Mouse (Mus musculus) forebrain, embryonic 15.5 days (tissue): ENCODE results near the gene Zcchc2. TPM values are rescaled to one million over a fixed set of nuclear protein-coding genes. Genes with fewer than 3 reads are reported as not detected.
A peak's percentile ranks its signal among the peaks of the same experiment; 100 is the strongest.

Experiments used
- ATAC-seq: fragments of 200-750 bp; cut with Nextera tagmentation; replicated peaks from 2 replicates; pipeline ENCODE4 v1.8.0; 2017; ENCODE audit warnings: mild to moderate bottlenecking, moderate TSS enrichment, moderate library complexity
- H3K27ac ChIP-seq: fragments of 300-500 bp; sonication (generic); replicated peaks from 2 replicates; pipeline ENCODE4 v1.5.1; 2015; ENCODE audit warnings: mild to moderate bottlenecking, inconsistent platforms
- H3K27me3 ChIP-seq: fragments of 300-500 bp; sonication (generic); 2 replicates; pipeline ENCODE4 v1.6.1; 2015; ENCODE audit warnings: inconsistent platforms
- H3K36me3 ChIP-seq: fragments of 300-500 bp; sonication (generic); 2 replicates; pipeline ENCODE4 v1.6.1; 2015; ENCODE audit warnings: mild to moderate bottlenecking, inconsistent platforms
- H3K4me1 ChIP-seq: fragments of 300-500 bp; sonication (generic); 2 replicates; pipeline ENCODE4 v1.6.1; 2015; ENCODE audit warnings: inconsistent platforms
- H3K4me2 ChIP-seq: fragments of 300-500 bp; sonication (generic); replicated peaks from 2 replicates; pipeline ENCODE4 v1.6.1; 2015; ENCODE audit warnings: mild to moderate bottlenecking, inconsistent platforms
- H3K4me3 ChIP-seq: fragments of 300-500 bp; sonication (generic); 2 replicates; pipeline ENCODE4 v1.5.1; 2015; ENCODE audit warnings: mild to moderate bottlenecking, inconsistent platforms
- H3K9ac ChIP-seq: fragments of 300-500 bp; sonication (generic); replicated peaks from 2 replicates; pipeline ENCODE4 v1.6.1; 2015; ENCODE audit warnings: mild to moderate bottlenecking, inconsistent platforms
- H3K9me3 ChIP-seq: fragments of 300-500 bp; sonication (generic); 2 replicates; pipeline ENCODE4 v1.6.1; 2016; ENCODE audit warnings: inconsistent platforms
- WGBS: fragments of 180-500 bp; shearing (Covaris S2); methylation state at CpG from one replicate; pipeline ENCODE4 v1.1.7; 2015; ENCODE audit warnings: mixed read lengths; 5-methylcytosine and 5-hydroxymethylcytosine counted together
- polyA plus RNA-seq: library from polyadenylated mRNA; unstranded; fragments of >200 nt; fragmentation: Nextera tagmentation; extraction: Ambion mirVana; gene quantifications from 2 replicates; pipeline ENCODE4 v1.2.1, GENCODE M21; 2015

Gene Zcchc2
- polyA plus RNA-seq, 1 experiment from 2014 or later, result 1.6 TPM

DNA sequence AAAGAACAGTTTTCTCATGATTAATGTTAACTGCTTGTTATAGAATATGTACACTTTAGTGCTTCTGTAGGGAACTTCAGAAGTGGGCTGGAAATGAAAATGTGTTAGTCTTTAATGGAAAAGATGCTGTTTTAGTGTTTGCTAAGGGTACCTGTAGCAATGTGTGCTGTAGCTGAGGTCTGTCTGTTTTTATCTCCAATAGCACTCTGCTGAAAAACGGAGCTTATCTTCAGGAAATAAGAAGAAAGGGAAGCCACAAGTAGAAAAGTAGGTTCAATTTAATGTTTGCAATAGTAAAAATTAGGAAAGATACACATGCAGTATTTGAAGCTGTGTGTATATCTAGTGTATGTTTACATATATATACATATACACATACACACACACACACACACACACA, 32.8 kb downstream of the Zcchc2 start:
- 90% methylated on average over 1 of the region's 1 CpGs for WGBS
- Histone ChIP-seq H3K9me3 (no peaks in the 10 kb centered on the region), H3K4me2 (no peak overlapping the region), H3K27me3 (no peaks in the 10 kb centered on the region), H3K4me3 (no peak overlapping the region), H3K4me1 (no peaks in the 10 kb centered on the region), H3K36me3 (peaks cover 8% of the 10 kb centered on the region), H3K27ac (no peak overlapping the region), H3K9ac (no peak overlapping the region)
- no peak for ATAC-seq

- Histone ChIP-seq H3K4me1 (no peaks in the 10 kb centered on the region), H3K4me2 (no peak overlapping the region), H3K4me3 (no peak overlapping the region), H3K9ac (no peak overlapping the region), H3K27me3 (no peaks in the 10 kb centered on the region), H3K27ac (no peak overlapping the region), H3K9me3 (no peaks in the 10 kb centered on the region), H3K36me3 (peaks cover 12% of the 10 kb centered on the region)
- no peak for ATAC-seq
- 96% methylated on average over 2 of the region's 2 CpGs for whole genome bisulfite sequencing
These were observed 34.0 kb downstream of the Zcchc2 start for GRCm38 (mm10) chr1:106024254-106024653.

GRCm38 (mm10) chr1:106024778-106025177, 34.6 kb downstream of the Zcchc2 start:
- Histone ChIP-seq H3K9me3 (no peaks in the 10 kb centered on the region), H3K4me1 (no peaks in the 10 kb centered on the region), H3K9ac (no peak overlapping the region), H3K27me3 (no peaks in the 10 kb centered on the region), H3K27ac (no peak overlapping the region), H3K4me3 (no peak overlapping the region), H3K4me2 (no peak overlapping the region), H3K36me3 (peaks cover 12% of the 10 kb centered on the region)
- 92% methylated on average over 3 of the region's 3 CpGs for WGBS
- no peak for ATAC-seq

- Histone ChIP-seq H3K4me1 (no peaks in the 10 kb centered on the region), H3K4me2 (no peak overlapping the region), H3K4me3 (no peak overlapping the region), H3K27me3 (no peaks in the 10 kb centered on the region), H3K27ac (no peak overlapping the region), H3K9me3 (no peaks in the 10 kb centered on the region), H3K9ac (no peak overlapping the region), H3K36me3 (peaks cover 6% of the 10 kb centered on the region; the same call in 1 of the 2 replicates)
- ATAC-seq, result no peak
- 92% methylated on average over 15 of the region's 15 CpGs for WGBS
These were observed 39.6 kb downstream of the Zcchc2 start for GRCm38 (mm10) chr1:106029769-106030168.

DNA sequence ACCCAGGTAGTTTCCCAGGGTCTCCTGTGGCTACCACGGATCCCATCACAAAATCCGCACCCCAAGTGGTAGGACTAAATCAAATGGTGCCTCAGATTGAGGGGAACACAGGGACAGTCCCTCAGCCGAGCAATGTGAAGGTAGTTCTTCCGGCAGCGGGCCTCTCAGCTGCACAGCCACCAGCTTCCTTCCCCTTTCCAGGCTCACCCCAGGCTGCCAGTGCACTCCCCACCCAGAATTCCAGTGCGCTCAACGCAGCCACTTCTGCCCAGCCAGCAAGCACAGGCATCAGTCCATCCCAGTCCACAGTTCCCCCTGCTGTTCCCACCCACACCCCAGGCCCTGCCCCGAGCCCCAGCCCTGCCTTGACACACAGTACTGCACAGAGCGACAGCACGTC, 40.1 kb downstream of the Zcchc2 start:
- no peaks in the 10 kb centered on the region for H3K9me3 ChIP-seq
- H3K4me1 ChIP-seq, result no peaks in the 10 kb centered on the region
- no peak overlapping the region for H3K4me2 ChIP-seq
- no peak for ATAC-seq
- 90% methylated on average over 10 of the region's 10 CpGs for WGBS
- H3K4me3 ChIP-seq, result no peak overlapping the region
- H3K27me3 ChIP-seq, result no peaks in the 10 kb centered on the region
- no peak overlapping the region for H3K9ac ChIP-seq
- peaks cover 6% of the 10 kb centered on the region; the same call in 1 of the 2 replicates for H3K36me3 ChIP-seq
- no peak overlapping the region for H3K27ac ChIP-seq

- no peak overlapping the region for H3K4me2 ChIP-seq
- H3K36me3 ChIP-seq, result peaks cover 6% of the 10 kb centered on the region; the same call in 1 of the 2 replicates
- no peaks in the 10 kb centered on the region for H3K4me1 ChIP-seq
- H3K4me3 ChIP-seq, result no peak overlapping the region
- H3K27ac ChIP-seq, result no peak overlapping the region
- ATAC-seq, result no peak
- H3K9ac ChIP-seq, result no peak overlapping the region; the same call in 1 of the 2 replicates
- 90% methylated on average over 2 of the region's 2 CpGs for WGBS
- no peaks in the 10 kb centered on the region for H3K27me3 ChIP-seq
- no peaks in the 10 kb centered on the region for H3K9me3 ChIP-seq
These were observed 40.7 kb downstream of the Zcchc2 start for GRCm38 (mm10) chr1:106030886-106031285.

DNA sequence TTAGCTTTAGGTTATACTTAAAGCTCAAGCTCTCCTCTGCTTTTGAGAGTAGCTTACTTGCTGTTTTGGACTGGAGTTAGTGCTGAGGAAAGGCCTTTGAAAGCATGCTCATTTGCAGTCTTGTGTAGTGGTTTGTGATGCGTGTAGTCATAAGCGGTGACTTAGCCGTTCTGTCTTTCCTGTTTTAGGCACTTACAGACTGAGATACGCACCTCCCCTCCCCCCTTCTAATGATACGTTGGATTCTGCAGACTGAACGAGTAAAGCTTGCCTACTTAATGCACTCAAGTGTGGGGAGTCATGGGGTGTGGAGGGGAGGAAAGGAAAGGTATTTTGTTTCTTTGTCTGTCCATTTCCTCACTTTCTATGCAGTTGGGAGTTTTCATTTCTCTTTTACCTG, 41.7 kb downstream of the Zcchc2 start:
- Histone ChIP-seq H3K27me3 (no peaks in the 10 kb centered on the region), H3K27ac (no peak overlapping the region), H3K36me3 (peaks cover 6% of the 10 kb centered on the region; the same call in 1 of the 2 replicates), H3K4me2 (no peak overlapping the region), H3K9me3 (no peaks in the 10 kb centered on the region), H3K4me1 (no peaks in the 10 kb centered on the region), H3K9ac (no peak overlapping the region), H3K4me3 (no peak overlapping the region)
- WGBS, result 49% methylated on average over 6 of the region's 6 CpGs
- no peak for ATAC-seq

DNA sequence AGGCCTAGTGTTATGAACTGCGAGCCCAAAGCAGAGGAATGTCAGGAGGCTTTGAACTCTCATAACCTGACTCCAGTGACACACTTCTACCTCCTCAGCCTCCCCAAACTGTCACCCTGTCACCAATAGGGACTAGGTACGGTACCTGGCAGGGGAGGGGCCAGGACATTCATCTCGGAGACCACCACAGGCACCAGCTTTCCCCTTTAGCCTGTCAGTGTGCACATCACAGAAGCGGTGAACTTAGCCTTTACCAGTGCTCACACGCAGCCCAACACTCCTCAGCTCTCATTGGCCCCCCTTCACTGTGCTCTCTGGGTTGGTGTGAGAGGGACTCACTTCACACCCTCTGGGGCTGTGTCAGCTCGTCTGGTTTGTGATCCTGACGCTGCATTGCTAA, 44.6 kb downstream of the Zcchc2 start:
- ATAC-seq, result no peak
- no peaks in the 10 kb centered on the region for H3K36me3 ChIP-seq

GRCm38 (mm10) chr1:106036861-106037599, 46.8 kb downstream of the Zcchc2 start:
- Histone ChIP-seq H3K4me2 (no peak overlapping the region), H3K9me3 (no peaks in the 10 kb centered on the region), H3K36me3 (no peaks in the 10 kb centered on the region), H3K9ac (no peak overlapping the region), H3K4me1 (0 out of 2 replicates have a peak, but pooled peaks cover 3% of the 10 kb centered on the region), H3K27ac (no peak overlapping the region), H3K4me3 (no peak overlapping the region), H3K27me3 (no peaks in the 10 kb centered on the region)
- WGBS, result 61% methylated on average over 19 of the region's 19 CpGs
- ATAC-seq, result peak; percentile 78

More for the DNA sequence above, 44.6 kb downstream of the Zcchc2 start:
- Histone ChIP-seq H3K27ac (no peak overlapping the region), H3K4me3 (no peak overlapping the region), H3K27me3 (no peaks in the 10 kb centered on the region), H3K9me3 (no peaks in the 10 kb centered on the region), H3K4me2 (no peak overlapping the region), H3K9ac (no peak overlapping the region), H3K4me1 (0 out of 2 replicates have a peak, but pooled peaks cover 3% of the 10 kb centered on the region)
- 75% methylated on average over 7 of the region's 7 CpGs for WGBS

- Histone ChIP-seq H3K4me3 (no peak overlapping the region), H3K4me2 (no peak overlapping the region), H3K36me3 (no peaks in the 10 kb centered on the region), H3K9ac (no peak overlapping the region), H3K4me1 (peaks cover 6% of the 10 kb centered on the region; the same call in 1 of the 2 replicates), H3K9me3 (no peaks in the 10 kb centered on the region), H3K27me3 (no peaks in the 10 kb centered on the region), H3K27ac (no peak overlapping the region)
- 72% methylated on average over 6 of the region's 6 CpGs for WGBS
- no peak for ATAC-seq
These were observed 49.1 kb downstream of the Zcchc2 start for GRCm38 (mm10) chr1:106039326-106039725.

DNA sequence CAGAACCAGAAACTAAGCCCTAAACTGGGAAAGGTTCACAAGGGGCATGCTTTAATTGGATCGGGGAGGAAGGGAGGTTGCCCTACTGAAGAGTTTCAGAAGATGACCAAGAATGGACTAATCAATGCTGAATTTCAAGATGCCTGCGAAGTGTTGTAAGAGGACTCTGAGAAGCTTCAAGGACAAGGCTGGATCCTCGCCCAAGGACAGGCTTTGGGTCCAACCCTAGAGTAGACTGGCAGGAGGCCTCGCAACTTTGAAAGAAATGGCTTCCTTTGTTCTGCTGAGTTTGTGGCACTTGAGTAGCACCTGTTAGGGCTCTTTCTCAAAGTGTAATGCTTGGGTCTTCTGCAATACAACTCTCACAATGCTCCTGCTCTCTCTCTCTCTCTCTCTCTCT, 50.1 kb downstream of the Zcchc2 start:
- Histone ChIP-seq H3K9me3 (no peaks in the 10 kb centered on the region), H3K36me3 (no peaks in the 10 kb centered on the region), H3K9ac (no peak overlapping the region), H3K27ac (no peak overlapping the region), H3K4me2 (no peak overlapping the region), H3K27me3 (no peaks in the 10 kb centered on the region), H3K4me1 (peaks cover 6% of the 10 kb centered on the region; the same call in 1 of the 2 replicates), H3K4me3 (no peak overlapping the region)
- 88% methylated on average over 4 of the region's 4 CpGs for WGBS
- ATAC-seq, result no peak

GRCm38 (mm10) chr1:106042221-106042620, 52.0 kb downstream of the Zcchc2 start:
- Histone ChIP-seq H3K36me3 (no peaks in the 10 kb centered on the region), H3K9me3 (no peaks in the 10 kb centered on the region), H3K27ac (no peak overlapping the region), H3K4me1 (peaks cover 6% of the 10 kb centered on the region; the same call in 1 of the 2 replicates), H3K4me3 (no peak overlapping the region), H3K27me3 (no peaks in the 10 kb centered on the region), H3K4me2 (no peak overlapping the region), H3K9ac (no peak overlapping the region)
- 91% methylated on average over 9 of the region's 9 CpGs for WGBS
- ATAC-seq, result no peak
